Mouse (Mus musculus): ENCODE measurements around the gene Hook2. TPM values are rescaled to one million over a fixed set of nuclear protein-coding genes. Genes with fewer than 3 reads are reported as not detected.

The Hook2 gene
- polyA plus RNA-seq, 1 experiment from 2014 or later: 41.1 TPM

DNA sequence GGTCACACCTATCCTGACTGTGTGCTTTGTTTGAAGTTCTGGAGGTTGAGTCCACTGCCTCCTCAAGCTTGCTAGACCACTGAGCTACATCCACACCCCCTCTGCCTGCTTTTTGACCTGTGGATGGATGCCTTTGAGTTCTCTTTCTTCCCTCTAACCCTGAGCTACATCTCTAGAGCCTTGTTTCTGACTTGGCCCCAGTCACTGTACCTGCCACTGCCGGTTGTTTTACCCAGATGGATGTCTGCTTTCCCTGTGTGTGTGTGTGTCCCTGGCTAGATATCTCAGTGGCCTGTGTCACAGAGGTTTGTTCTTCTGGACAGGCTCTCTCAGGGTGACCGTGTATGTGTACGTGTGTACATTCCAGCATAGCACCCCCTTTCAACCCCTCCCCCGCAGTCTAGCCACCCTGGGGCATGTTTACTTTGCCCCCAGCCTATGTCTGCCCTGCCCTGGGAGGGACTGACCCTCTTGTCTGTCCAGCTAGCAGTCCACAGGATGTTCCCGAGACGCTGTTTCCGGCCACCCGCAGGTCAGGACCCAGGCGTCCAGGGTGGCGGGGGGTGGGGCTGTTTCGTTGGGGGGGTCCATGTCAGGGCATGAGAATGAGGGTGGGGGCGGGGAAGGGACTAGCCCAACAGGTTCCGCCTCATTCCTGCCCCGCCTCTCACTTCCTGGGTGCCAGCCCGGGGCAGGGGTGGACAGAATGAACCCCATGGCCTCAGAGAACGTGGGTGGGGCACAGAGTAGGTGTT is 5.9 kb upstream of the Hook2 start:
- H3K4me1 ChIP-seq: peaks cover 45% of the 10 kb centered on the region
- H3K4me3 ChIP-seq: peak overlapping the region; percentile 55
- no peaks in the 10 kb centered on the region for H3K9me3 ChIP-seq
- H3K36me3 ChIP-seq (replicated peaks): no peaks in the 10 kb centered on the region
- H3K4me2 ChIP-seq: peak overlapping the region; percentile 98
- H3K27ac ChIP-seq: peak overlapping the region; percentile 82; the same call in 1 of the 2 replicates
- peak overlapping the region; percentile 49 for H3K9ac ChIP-seq
- 19% methylated on average over 16 of the region's 16 CpGs for WGBS
- H3K27me3 ChIP-seq (replicated peaks): peaks cover 30% of the 10 kb centered on the region
- ATAC-seq (replicated peaks): no peak

DNA sequence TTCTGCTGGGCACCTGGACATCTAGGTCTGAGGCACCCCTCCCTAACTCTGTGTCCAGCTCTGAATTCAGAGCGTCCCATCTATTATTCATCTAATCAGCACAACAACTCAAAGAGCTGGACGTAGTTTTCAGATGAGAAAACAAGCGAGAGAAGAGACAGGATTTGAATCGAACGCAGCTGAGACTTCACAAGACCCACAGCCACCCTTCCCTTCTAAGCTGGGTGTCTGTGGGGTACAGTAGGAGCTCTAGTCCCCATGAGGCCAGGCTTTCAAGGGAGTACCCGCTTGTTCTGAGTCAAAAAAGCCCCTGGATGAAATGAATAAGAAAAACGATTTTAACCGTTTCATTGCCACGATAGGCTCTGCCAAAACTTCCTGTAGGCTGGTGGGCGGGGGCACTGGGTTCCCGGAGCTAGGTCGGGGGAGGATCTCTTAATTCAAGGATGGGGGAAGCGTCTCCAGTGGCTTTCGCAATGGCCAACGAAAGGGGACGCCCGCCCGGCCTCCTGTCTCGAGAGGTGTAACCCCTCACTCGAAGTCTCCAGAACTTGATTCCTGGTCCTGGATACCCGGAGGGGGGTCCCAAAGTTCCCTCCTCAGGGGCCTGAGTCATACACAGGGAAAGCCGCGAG is 5.2 kb upstream of the Hook2 start:
- 2% methylated on average over 23 of the region's 23 CpGs for WGBS
- H3K4me1 ChIP-seq: peaks cover 43% of the 10 kb centered on the region
- peak overlapping the region; percentile 49 for H3K9ac ChIP-seq
- peak overlapping the region; percentile 82 for H3K27ac ChIP-seq
- no peak for ATAC-seq (replicated peaks)
- H3K36me3 ChIP-seq (replicated peaks): no peaks in the 10 kb centered on the region
- no peaks in the 10 kb centered on the region for H3K9me3 ChIP-seq
- peak overlapping the region; percentile 55 for H3K4me3 ChIP-seq
- H3K27me3 ChIP-seq (replicated peaks): peaks cover 30% of the 10 kb centered on the region
- peak overlapping the region; percentile 98 for H3K4me2 ChIP-seq

DNA sequence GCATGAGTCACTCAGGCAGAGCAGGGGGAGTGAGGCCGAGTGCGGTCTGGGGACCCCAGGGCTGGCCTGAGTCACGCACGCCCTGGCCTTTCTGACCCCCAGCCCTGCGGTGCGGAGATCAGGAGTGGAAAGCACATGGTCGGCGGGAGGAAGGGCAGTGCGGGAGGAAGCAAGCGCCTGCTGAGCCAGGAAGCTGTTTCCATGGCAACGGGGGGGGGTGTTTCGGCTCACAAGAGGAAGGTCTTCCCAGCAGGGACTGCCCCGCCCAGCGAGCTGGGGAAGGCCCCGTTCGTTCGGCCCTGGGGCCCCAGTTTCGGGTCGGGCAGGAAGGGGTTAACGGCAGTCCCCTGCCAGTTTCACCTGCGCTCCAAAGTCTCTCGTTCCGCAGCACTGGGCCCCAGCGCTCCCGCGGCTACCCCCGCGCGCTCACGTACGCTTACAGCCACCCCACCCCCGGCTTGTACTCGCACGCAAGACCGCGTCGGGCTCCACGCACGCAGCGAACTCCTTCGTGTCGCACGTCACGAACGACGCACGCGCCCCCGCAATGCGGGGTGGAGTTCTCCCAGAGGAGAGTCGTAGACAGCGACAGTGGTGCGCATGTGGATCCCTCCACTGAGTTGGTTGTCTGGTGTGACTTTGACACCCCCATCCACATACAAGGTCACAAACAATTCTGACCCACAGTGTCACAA is 4.6 kb upstream of the Hook2 start:
- Histone ChIP-seq H3K27me3 (replicated peaks) (peaks cover 30% of the 10 kb centered on the region), H3K36me3 (replicated peaks) (no peaks in the 10 kb centered on the region), H3K27ac (peak overlapping the region; percentile 82), H3K4me2 (peak overlapping the region; percentile 98), H3K9ac (peak overlapping the region; percentile 49), H3K4me3 (peak overlapping the region; percentile 55), H3K9me3 (no peaks in the 10 kb centered on the region), H3K4me1 (peaks cover 39% of the 10 kb centered on the region)
- peak; percentile 53 for ATAC-seq (replicated peaks)
- WGBS: under 1% methylated on average over 53 of the region's 53 CpGs

DNA sequence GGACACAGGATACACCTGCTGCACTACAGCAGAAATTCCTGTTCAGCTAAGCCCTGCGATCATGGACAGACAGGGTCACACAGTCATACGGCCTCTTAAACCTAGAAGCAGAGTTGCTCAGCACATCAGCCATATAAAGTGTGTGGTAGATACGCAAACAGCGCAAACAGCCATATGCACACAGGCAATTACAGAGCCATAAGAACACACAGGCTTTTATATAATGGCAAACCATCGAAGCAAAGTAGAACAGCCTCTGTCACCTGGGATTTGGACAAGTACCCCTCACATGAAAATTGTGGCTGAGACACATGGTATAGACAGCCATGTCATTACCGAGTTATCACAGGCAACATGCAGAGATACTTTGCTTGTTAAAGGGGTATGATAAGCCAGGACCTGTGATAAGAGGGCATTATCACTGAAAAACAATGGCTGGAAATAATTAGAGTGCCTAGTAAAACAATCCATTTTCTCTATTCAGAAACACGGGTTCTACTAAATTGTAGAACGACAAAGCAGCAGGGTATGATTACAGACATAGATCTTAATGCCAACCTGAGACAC is 3.9 kb upstream of the Hook2 start:
- peak overlapping the region; percentile 49; the same call in 1 of the 2 replicates for H3K9ac ChIP-seq
- peak overlapping the region; percentile 55 for H3K4me3 ChIP-seq
- peaks cover 41% of the 10 kb centered on the region for H3K4me1 ChIP-seq
- peak overlapping the region; percentile 82 for H3K27ac ChIP-seq
- H3K4me2 ChIP-seq: peak overlapping the region; percentile 98
- WGBS: 36% methylated on average over 8 of the region's 8 CpGs
- H3K9me3 ChIP-seq: no peaks in the 10 kb centered on the region
- ATAC-seq (replicated peaks): no peak; the same call in 1 of the 2 replicates
- peaks cover 30% of the 10 kb centered on the region for H3K27me3 ChIP-seq (replicated peaks)
- H3K36me3 ChIP-seq (replicated peaks): no peaks in the 10 kb centered on the region

DNA sequence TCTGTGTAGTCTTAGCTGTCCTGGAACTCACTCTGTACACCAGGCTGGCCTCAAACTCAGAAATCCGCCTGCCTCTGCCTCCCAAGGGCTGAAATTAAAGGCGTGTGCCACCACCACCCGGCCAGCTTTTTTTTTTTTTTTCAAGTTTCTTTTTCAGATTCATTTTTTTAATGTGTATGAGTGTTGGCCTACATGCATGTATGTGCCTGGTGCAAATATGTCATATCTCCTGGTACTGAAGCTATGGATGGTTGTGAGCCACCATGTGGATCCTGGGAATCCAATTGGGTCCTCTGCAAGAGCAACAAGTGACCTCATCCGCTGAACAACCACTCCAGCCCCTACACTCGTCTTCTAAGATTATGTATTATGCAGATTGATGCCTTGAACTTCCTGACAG is 3.0 kb upstream of the Hook2 start:
- 83% methylated on average over 5 of the region's 5 CpGs for WGBS
- Histone ChIP-seq H3K9me3 (no peaks in the 10 kb centered on the region), H3K27me3 (replicated peaks) (peaks cover 25% of the 10 kb centered on the region; the same call in 1 of the 2 replicates), H3K27ac (no peak overlapping the region), H3K4me3 (no peak overlapping the region), H3K4me1 (peaks cover 43% of the 10 kb centered on the region), H3K4me2 (no peak overlapping the region), H3K36me3 (replicated peaks) (no peaks in the 10 kb centered on the region), H3K9ac (no peak overlapping the region)
- ATAC-seq (replicated peaks): no peak

DNA sequence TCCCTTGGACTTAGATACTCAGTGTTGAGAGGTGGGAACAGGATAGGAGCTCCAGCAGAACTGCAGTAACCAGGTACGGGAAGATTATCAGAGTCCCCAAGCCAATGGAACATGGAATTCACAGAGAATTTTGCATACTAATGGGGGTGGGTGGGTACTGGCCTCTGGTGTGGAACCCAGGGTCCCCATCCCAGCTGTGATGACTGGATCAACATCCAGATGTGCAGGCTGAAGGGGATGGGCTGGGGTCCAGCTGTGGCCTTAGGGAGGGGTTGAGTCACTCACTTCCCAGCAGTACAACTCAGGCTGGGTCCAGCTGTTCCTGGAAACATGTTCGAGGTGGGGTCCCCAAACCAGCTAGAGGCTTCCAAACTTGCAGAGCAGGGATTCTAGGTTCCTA is 2.5 kb upstream of the Hook2 start:
- H3K36me3 ChIP-seq (replicated peaks): no peaks in the 10 kb centered on the region
- H3K27me3 ChIP-seq (replicated peaks): peaks cover 25% of the 10 kb centered on the region; the same call in 1 of the 2 replicates
- no peak for ATAC-seq (replicated peaks)
- H3K9ac ChIP-seq: no peak overlapping the region
- H3K9me3 ChIP-seq: no peaks in the 10 kb centered on the region
- no peak overlapping the region for H3K4me2 ChIP-seq
- no peak overlapping the region for H3K4me3 ChIP-seq
- H3K4me1 ChIP-seq: peaks cover 43% of the 10 kb centered on the region
- H3K27ac ChIP-seq: no peak overlapping the region
- 78% methylated on average over 2 of the region's 2 CpGs for WGBS

DNA sequence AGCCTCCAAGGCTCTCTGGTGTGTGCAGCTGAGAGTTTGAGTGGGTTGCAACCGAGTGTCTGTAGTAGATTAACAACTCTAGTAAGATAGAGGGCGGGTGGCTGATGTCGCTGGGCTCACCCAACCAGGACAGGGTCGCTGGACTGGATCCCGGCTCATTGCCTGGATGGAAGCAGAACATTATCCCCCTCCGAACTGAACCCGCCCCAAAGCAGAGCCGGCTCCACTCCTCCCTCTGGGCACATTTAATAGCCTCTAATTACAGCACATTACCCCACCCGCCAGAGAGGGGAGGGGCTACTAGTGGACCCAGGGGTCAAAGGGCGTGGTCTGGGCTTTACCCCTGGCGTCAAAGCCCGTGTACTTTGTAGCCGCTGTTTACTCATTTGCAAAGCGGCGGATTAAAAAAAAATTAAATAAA is 1.1 kb upstream of the Hook2 start:
- Histone ChIP-seq H3K4me3 (peak overlapping the region; percentile 54), H3K4me1 (peaks cover 42% of the 10 kb centered on the region), H3K27ac (no peak overlapping the region), H3K4me2 (peak overlapping the region; percentile 70), H3K36me3 (replicated peaks) (no peaks in the 10 kb centered on the region), H3K9ac (0 out of 2 replicates have a peak overlapping the region, but pooled peaks have one; percentile 54), H3K9me3 (no peaks in the 10 kb centered on the region), H3K27me3 (replicated peaks) (peaks cover 21% of the 10 kb centered on the region; the same call in 1 of the 2 replicates)
- no peak for ATAC-seq (replicated peaks)
- WGBS: 12% methylated on average over 15 of the region's 15 CpGs

DNA sequence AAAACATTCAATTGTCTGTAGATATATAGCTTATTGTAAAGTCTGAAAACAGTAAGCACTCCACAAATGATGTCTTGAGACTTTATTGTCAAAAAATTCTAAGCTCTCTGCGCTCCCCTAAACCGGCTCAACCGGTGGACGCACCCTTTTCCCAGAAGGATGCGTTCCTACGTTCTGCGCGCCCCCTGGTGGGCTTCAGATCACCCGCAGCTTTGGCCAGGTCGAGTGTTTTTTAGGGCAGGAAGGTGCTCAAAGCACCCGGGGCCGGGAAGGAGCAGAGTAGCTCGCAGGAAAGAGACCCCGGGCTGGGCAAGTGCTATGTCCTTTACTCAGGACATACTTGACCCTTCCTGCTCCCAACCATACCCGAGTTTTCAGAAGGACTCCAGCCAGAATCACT is 593 bp upstream of the Hook2 start:
- peak overlapping the region; percentile 54 for H3K4me3 ChIP-seq
- no peaks in the 10 kb centered on the region for H3K36me3 ChIP-seq (replicated peaks)
- H3K9me3 ChIP-seq: no peaks in the 10 kb centered on the region
- peaks cover 20% of the 10 kb centered on the region for H3K27me3 ChIP-seq (replicated peaks)
- peak overlapping the region; percentile 72 for H3K27ac ChIP-seq
- peak; percentile 43 for ATAC-seq (replicated peaks)
- peak overlapping the region; percentile 70 for H3K4me2 ChIP-seq
- peaks cover 37% of the 10 kb centered on the region for H3K4me1 ChIP-seq
- peak overlapping the region; percentile 54 for H3K9ac ChIP-seq
- under 1% methylated on average over 15 of the region's 15 CpGs for WGBS

DNA sequence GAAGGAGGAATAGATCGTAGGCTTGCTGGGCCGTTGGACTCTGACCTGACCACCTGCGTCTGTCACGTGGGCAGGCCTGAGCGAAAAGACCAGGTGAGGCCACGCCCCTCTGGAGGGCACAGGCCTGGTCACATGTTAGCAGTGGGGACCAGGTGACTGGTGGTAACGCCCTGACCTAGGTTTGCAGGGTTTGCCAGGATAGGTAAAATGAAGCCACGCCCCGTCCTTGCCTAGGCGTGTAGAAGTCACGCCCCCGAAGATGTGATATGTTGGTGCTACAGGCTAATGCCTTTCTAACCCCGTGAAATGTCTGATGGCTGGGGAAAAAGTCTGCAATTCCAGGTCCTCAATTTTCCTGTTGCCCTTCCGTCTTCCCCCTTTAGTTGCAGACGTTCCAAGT is 433 bp downstream of the Hook2 start:
- H3K27me3 ChIP-seq (replicated peaks): peaks cover 29% of the 10 kb centered on the region
- peak overlapping the region; percentile 70 for H3K4me2 ChIP-seq
- H3K27ac ChIP-seq: peak overlapping the region; percentile 72
- 3% methylated on average over 15 of the region's 15 CpGs for WGBS
- peak overlapping the region; percentile 54 for H3K4me3 ChIP-seq
- no peaks in the 10 kb centered on the region for H3K36me3 ChIP-seq (replicated peaks)
- ATAC-seq (replicated peaks): peak; percentile 60
- peak overlapping the region; percentile 58 for H3K9ac ChIP-seq
- H3K9me3 ChIP-seq: no peaks in the 10 kb centered on the region
- H3K4me1 ChIP-seq: peaks cover 30% of the 10 kb centered on the region

DNA sequence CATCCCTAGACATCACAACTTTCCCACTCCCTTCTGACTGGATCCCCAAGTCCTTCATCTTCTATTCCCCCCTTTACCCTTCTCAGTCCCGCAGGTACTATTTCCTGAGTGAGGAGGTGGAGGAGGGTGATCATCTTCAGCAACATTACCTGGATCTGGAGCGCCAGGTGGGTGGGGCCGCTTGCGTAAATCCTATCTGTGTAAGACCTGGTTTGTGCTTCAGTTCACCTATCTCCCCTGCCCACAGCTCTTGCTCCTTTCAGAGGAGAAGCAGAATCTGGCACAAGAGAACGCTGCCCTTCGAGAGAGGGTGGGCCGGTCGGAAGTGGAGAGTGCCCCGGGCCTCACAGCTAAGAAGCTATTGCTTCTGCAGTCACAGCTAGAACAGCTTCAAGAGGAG is 4.0 kb downstream of the Hook2 start:
- no peak overlapping the region for H3K9ac ChIP-seq
- H3K9me3 ChIP-seq: no peaks in the 10 kb centered on the region
- H3K27me3 ChIP-seq (replicated peaks): peaks cover 17% of the 10 kb centered on the region
- 95% methylated on average over 9 of the region's 9 CpGs for WGBS
- peaks cover 27% of the 10 kb centered on the region for H3K4me1 ChIP-seq
- no peak overlapping the region for H3K4me3 ChIP-seq
- H3K4me2 ChIP-seq: no peak overlapping the region
- no peak for ATAC-seq (replicated peaks)
- H3K27ac ChIP-seq: no peak overlapping the region
- no peaks in the 10 kb centered on the region for H3K36me3 ChIP-seq (replicated peaks)

DNA sequence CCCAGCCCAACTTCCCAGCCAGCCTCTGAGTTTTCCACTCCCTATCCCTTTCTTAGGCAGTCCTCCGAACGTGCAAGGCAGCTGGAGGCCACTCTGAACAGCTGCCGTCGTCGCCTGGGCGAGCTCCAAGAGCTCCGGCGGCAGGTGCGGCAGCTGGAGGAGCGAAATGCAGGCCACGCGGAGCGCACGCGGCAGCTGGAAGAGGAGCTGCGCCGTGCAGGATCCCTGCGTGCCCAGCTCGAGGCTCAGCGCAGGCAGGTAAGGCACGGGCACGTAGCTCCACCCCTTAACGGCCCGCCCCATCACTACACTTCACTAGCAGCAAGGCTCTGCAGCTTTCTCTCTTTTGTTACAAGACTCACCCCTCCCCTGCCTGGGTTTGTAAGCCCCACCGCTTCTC is 5.3 kb downstream of the Hook2 start:
- no peaks in the 10 kb centered on the region for H3K9me3 ChIP-seq
- no peak for ATAC-seq (replicated peaks)
- no peak overlapping the region for H3K9ac ChIP-seq
- 0 out of 2 replicates have a peak overlapping the region, but pooled peaks have one; percentile 14 for H3K4me2 ChIP-seq
- no peak overlapping the region for H3K27ac ChIP-seq
- H3K4me3 ChIP-seq: no peak overlapping the region
- H3K4me1 ChIP-seq: peaks cover 20% of the 10 kb centered on the region
- 27% methylated on average over 25 of the region's 25 CpGs for WGBS
- peaks cover 17% of the 10 kb centered on the region for H3K27me3 ChIP-seq (replicated peaks)
- no peaks in the 10 kb centered on the region for H3K36me3 ChIP-seq (replicated peaks)

DNA sequence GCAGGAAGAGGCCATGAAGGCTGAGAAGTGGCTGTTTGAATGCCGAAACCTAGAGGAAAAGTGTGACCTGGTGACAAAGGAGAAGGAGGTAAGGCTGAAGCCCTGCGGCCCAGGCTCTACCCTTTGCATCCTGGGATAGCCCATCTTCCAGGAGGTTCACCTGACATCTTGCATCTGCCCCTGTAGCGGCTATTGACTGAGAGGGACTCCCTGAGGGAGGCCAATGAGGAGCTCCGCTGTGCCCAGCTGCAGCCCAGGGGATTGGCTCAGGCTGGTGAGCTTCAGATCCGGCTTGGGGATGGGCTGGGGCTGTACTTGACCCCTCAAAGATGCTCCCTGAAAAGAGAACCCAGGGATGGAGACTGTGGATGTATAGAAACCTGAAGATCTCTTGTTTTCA is 6.6 kb downstream of the Hook2 start:
- H3K27ac ChIP-seq: no peak overlapping the region
- H3K9ac ChIP-seq: no peak overlapping the region
- no peaks in the 10 kb centered on the region for H3K36me3 ChIP-seq (replicated peaks)
- peaks cover 17% of the 10 kb centered on the region for H3K27me3 ChIP-seq (replicated peaks)
- H3K4me2 ChIP-seq: no peak overlapping the region
- peaks cover 11% of the 10 kb centered on the region; the same call in 1 of the 2 replicates for H3K4me1 ChIP-seq
- no peak overlapping the region for H3K4me3 ChIP-seq
- no peak for ATAC-seq (replicated peaks)
- 82% methylated on average over 5 of the region's 5 CpGs for WGBS
- no peaks in the 10 kb centered on the region for H3K9me3 ChIP-seq
